Mouse (Mus musculus): Measurements from ENCODE around the gene Cenpl. TPM values are rescaled to one million over a fixed set of nuclear protein-coding genes. Genes with fewer than 3 reads are reported as not detected.
A peak's percentile ranks its signal among the peaks of the same experiment; 100 is the strongest.

Gene Cenpl
- polyA plus RNA-seq, 1 experiment = 1.2 TPM

DNA sequence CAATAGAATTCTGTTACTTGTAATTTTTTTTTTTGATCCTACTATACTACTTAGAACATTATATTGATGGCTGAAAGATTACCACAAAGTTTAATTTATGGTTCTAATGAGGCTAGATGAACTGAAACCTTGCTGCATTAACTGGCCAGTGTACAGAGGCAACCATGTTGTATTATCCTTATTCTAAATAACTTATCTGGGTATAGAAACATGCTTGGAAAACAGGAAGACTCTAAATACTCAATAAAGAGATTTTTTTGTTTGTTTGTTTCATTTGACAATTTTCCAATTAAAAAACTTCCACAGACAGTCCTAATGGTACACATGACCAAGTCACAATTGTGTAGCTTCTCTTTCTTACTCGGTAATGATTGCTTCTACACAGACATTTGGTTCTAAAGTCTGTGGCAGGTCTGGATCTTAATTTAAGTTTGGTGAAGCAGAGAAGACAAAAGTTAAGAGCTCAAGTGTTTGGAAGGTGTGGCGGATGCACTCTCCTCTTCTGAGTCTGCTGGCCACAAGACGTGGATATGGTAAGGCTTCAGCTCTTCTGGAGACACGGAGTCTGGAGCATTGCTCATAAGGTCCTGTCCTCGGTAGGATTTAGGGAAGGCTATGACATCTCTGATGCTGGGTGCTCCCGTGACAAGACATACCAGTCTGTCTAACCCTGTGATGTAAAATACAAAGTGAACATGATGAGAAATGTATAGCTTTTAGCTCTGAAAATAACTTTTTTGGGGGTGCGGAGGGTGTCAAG, 29.1 kb upstream of the Cenpl start:
- Histone ChIP-seq H3K27me3 (ENCODE audit: control insufficient read depth, insufficient read depth, low read length) (no peaks in the 10 kb centered on the region), H3K36me3 (ENCODE audit: control insufficient read depth, insufficient read depth, low read length) (peaks cover 35% of the 10 kb centered on the region), H3K4me1 (ENCODE audit: control insufficient read depth, insufficient read depth, insufficient read length, low read length) (peaks cover 1% of the 10 kb centered on the region; the same call in 1 of the 2 replicates), H3K27ac (ENCODE audit: insufficient read depth, low read depth, low read length) (no peak overlapping the region), H3K4me3 (ENCODE audit: low read depth, low read length) (no peak overlapping the region)
- TF ChIP-seq POLR2A (IDR thresholded peaks at IDR 0.05; ENCODE audit: low read depth, low read length) (no peak), CTCF (IDR thresholded peaks at IDR 0.05; ENCODE audit: extremely low read depth, insufficient read length, insufficient replicate concordance, low read depth, low read length) (no peak)
- WGBS = 91% methylated on average over 7 of the region's 7 CpGs

DNA sequence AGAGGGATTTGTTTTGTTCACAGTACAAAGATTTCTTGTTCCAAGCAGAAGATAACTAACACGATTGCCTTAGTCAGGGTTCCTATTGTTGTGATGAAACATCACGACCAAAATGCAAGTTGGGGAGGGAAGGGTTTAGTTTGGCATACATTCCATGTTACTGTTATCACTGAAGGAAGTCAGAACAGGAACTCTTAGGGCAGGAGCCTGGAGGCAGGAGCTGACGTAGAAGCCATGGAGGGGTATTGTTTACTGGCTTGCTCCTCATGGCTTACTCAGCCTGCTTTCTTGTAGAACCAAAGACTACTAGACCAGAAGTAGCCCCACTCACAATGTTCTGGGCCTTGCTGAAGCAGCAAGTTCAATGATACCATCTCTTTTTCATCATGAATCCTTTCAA, 23.5 kb upstream of the Cenpl start:
- 83% methylated on average over 3 of the region's 3 CpGs for WGBS
- Histone ChIP-seq H3K4me3 (ENCODE audit: low read depth, low read length) (no peak overlapping the region), H3K36me3 (ENCODE audit: control insufficient read depth, insufficient read depth, low read length) (peaks cover 21% of the 10 kb centered on the region), H3K27ac (ENCODE audit: insufficient read depth, low read depth, low read length) (no peak overlapping the region), H3K4me1 (ENCODE audit: control insufficient read depth, insufficient read depth, insufficient read length, low read length) (no peaks in the 10 kb centered on the region), H3K27me3 (ENCODE audit: control insufficient read depth, insufficient read depth, low read length) (no peaks in the 10 kb centered on the region)
- TF ChIP-seq POLR2A (IDR thresholded peaks at IDR 0.05; ENCODE audit: low read depth, low read length) (no peak), CTCF (IDR thresholded peaks at IDR 0.05; ENCODE audit: extremely low read depth, insufficient read length, insufficient replicate concordance, low read depth, low read length) (no peak)

DNA sequence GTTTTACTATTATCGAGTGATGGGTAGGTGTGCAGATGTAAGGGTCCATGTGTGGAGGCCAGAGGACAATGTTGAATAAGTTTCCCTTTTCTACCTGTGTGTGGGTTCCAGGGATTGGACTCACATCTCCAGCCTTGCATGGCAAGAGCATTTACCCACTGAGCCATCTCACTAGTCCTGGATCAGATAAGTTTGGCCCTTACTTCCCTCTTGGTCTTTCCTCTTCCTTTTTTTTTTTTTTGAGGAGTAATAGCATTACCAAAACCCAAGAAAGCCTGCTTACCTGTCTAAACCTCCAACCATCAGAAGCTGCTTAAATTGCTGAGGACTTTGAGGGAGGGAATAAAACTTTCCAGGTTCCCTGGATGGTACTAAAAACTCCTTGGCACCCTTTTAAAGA, 13.3 kb upstream of the Cenpl start:
- Histone ChIP-seq H3K27me3 (ENCODE audit: control insufficient read depth, insufficient read depth, low read length) (no peaks in the 10 kb centered on the region), H3K4me3 (ENCODE audit: low read depth, low read length) (no peak overlapping the region), H3K4me1 (ENCODE audit: control insufficient read depth, insufficient read depth, insufficient read length, low read length) (no peaks in the 10 kb centered on the region), H3K36me3 (ENCODE audit: control insufficient read depth, insufficient read depth, low read length) (peaks cover 27% of the 10 kb centered on the region), H3K27ac (ENCODE audit: insufficient read depth, low read depth, low read length) (no peak overlapping the region)
- TF ChIP-seq POLR2A (IDR thresholded peaks at IDR 0.05; ENCODE audit: low read depth, low read length) (no peak), CTCF (IDR thresholded peaks at IDR 0.05; ENCODE audit: extremely low read depth, insufficient read length, insufficient replicate concordance, low read depth, low read length) (no peak)
- 96% methylated on average over 1 of the region's 1 CpGs for WGBS

DNA sequence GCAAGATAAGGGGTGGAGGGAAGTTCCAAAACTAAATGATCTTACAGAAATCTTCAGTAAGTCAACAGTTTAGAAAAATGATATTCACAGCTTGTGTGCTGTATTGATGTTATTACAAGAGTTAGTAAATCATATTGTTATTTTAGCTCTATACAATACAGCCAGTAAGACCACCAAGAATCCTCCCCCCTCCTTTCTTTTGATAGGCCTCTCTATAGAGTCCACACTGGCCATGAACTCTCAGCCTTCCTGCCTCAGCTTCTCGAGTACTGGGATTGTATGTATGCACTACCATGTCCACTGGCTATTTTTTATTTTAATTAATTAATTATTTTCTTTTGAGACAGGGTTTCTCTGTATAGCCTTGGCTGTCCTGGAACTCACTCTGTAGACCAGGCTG, 7.2 kb upstream of the Cenpl start:
- TF ChIP-seq CTCF (IDR thresholded peaks at IDR 0.05; ENCODE audit: extremely low read depth, insufficient read length, insufficient replicate concordance, low read depth, low read length) = no peak
- TF ChIP-seq POLR2A (IDR thresholded peaks at IDR 0.05; ENCODE audit: low read depth, low read length) = no peak
- Histone ChIP-seq H3K27me3 (ENCODE audit: control insufficient read depth, insufficient read depth, low read length) (no peaks in the 10 kb centered on the region), H3K4me3 (ENCODE audit: low read depth, low read length) (no peak overlapping the region), H3K4me1 (ENCODE audit: control insufficient read depth, insufficient read depth, insufficient read length, low read length) (no peaks in the 10 kb centered on the region), H3K36me3 (ENCODE audit: control insufficient read depth, insufficient read depth, low read length) (peaks cover 16% of the 10 kb centered on the region), H3K27ac (ENCODE audit: insufficient read depth, low read depth, low read length) (no peak overlapping the region)
- 87% methylated on average over 1 of the region's 1 CpGs for WGBS

DNA sequence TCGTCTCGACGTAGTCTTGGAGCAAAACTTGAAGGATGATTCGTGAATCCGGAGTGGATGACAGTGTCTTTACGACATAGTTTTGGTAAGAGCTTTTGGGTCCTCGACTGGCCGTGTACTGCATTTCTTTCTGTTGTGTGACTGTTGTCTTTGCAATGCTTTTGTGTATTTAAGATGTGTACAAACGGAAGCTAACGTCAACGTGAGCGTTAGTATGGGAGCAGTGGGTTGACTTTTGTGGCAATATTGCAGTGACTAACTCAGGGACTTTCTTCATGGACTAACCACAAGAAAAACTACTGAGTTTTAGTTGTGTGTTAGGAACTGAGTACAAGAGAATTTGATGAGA, 733 bp downstream of the Cenpl start:
- TF ChIP-seq POLR2A (IDR thresholded peaks at IDR 0.05; ENCODE audit: low read depth, low read length) (no peak), CTCF (IDR thresholded peaks at IDR 0.05; ENCODE audit: extremely low read depth, insufficient read length, insufficient replicate concordance, low read depth, low read length) (no peak)
- WGBS = under 1% methylated on average over 12 of the region's 12 CpGs
- peak overlapping the region; percentile 56 for H3K27ac ChIP-seq (ENCODE audit: insufficient read depth, low read depth, low read length)
- peaks cover 6% of the 10 kb centered on the region; the same call in 1 of the 2 replicates for H3K4me1 ChIP-seq (ENCODE audit: control insufficient read depth, insufficient read depth, insufficient read length, low read length)
- no peaks in the 10 kb centered on the region for H3K36me3 ChIP-seq (ENCODE audit: control insufficient read depth, insufficient read depth, low read length)
- H3K4me3 ChIP-seq (ENCODE audit: low read depth, low read length) = peak overlapping the region; percentile 87
- no peaks in the 10 kb centered on the region for H3K27me3 ChIP-seq (ENCODE audit: control insufficient read depth, insufficient read depth, low read length)

DNA sequence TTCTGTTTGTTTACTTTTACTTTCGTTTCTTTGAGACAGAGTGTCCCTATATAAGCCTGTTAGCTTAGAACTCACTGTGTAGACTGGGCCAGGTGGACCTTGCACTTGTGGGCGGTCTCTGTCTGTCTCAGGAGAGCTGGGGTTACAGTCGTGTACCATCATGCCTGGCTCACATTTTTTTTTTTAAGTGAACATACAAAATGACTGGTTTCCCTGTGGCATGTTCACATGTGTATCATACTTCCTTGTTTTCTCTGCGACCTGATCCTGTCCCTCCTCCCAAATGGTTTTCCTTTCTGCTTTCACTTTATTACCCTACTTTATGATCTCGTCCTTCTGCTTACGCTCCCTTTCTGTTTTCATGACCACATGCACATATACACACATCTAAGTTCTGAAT, 5.7 kb downstream of the Cenpl start:
- Histone ChIP-seq H3K4me1 (ENCODE audit: control insufficient read depth, insufficient read depth, insufficient read length, low read length) (peaks cover 6% of the 10 kb centered on the region; the same call in 1 of the 2 replicates), H3K36me3 (ENCODE audit: control insufficient read depth, insufficient read depth, low read length) (peaks cover 12% of the 10 kb centered on the region), H3K27ac (ENCODE audit: insufficient read depth, low read depth, low read length) (peak overlapping the region; percentile 83), H3K4me3 (ENCODE audit: low read depth, low read length) (peak overlapping the region; percentile 52; the same call in 1 of the 2 replicates), H3K27me3 (ENCODE audit: control insufficient read depth, insufficient read depth, low read length) (no peaks in the 10 kb centered on the region)
- TF ChIP-seq CTCF (IDR thresholded peaks at IDR 0.05; ENCODE audit: extremely low read depth, insufficient read length, insufficient replicate concordance, low read depth, low read length) = no peak
- no peak for TF ChIP-seq POLR2A (IDR thresholded peaks at IDR 0.05; ENCODE audit: low read depth, low read length)
- WGBS = 16% methylated on average over 6 of the region's 6 CpGs

DNA sequence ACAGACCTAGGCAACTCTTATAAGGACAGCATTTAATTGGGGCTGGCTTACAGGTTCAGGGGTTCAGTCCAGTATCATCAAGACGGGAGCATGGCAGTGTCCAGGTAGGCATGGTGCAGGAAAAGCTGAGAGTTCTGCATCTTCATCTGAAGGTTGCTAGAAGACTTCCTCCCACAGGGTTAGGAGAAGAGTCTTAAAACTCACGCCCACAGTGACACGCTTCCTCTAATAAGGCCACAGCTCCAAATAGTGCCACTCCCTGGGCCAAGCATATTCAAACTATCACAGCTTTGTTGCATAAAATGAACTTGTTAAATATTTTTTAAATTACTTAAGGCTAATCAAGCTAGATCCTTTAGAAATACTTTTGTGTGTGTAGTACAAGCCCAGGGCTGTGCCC, 6.7 kb downstream of the Cenpl start:
- Histone ChIP-seq H3K4me3 (ENCODE audit: low read depth, low read length) (no peak overlapping the region), H3K4me1 (ENCODE audit: control insufficient read depth, insufficient read depth, insufficient read length, low read length) (peaks cover 4% of the 10 kb centered on the region; the same call in 1 of the 2 replicates), H3K27ac (ENCODE audit: insufficient read depth, low read depth, low read length) (no peak overlapping the region), H3K36me3 (ENCODE audit: control insufficient read depth, insufficient read depth, low read length) (peaks cover 14% of the 10 kb centered on the region), H3K27me3 (ENCODE audit: control insufficient read depth, insufficient read depth, low read length) (no peaks in the 10 kb centered on the region)
- no peak for TF ChIP-seq CTCF (IDR thresholded peaks at IDR 0.05; ENCODE audit: extremely low read depth, insufficient read length, insufficient replicate concordance, low read depth, low read length)
- no peak for TF ChIP-seq POLR2A (IDR thresholded peaks at IDR 0.05; ENCODE audit: low read depth, low read length)
- 81% methylated on average over 3 of the region's 3 CpGs for WGBS
